Mouse (Mus musculus) erythroblast, embryonic 14.5 days (primary cell): ENCODE results near the gene Shroom3.

ENCODE experiments used
- GATA1 ChIP-seq: IDR thresholded peaks from 2 replicates; pipeline ENCODE4 v1.6.1; 2012; ENCODE audit warnings: low read length, inconsistent platforms, mixed read lengths
- TAL1 ChIP-seq: IDR thresholded peaks from 3 replicates; pipeline ENCODE4 v1.6.1; 2012; ENCODE audit warnings: low read length, inconsistent platforms, mixed read lengths

DNA sequence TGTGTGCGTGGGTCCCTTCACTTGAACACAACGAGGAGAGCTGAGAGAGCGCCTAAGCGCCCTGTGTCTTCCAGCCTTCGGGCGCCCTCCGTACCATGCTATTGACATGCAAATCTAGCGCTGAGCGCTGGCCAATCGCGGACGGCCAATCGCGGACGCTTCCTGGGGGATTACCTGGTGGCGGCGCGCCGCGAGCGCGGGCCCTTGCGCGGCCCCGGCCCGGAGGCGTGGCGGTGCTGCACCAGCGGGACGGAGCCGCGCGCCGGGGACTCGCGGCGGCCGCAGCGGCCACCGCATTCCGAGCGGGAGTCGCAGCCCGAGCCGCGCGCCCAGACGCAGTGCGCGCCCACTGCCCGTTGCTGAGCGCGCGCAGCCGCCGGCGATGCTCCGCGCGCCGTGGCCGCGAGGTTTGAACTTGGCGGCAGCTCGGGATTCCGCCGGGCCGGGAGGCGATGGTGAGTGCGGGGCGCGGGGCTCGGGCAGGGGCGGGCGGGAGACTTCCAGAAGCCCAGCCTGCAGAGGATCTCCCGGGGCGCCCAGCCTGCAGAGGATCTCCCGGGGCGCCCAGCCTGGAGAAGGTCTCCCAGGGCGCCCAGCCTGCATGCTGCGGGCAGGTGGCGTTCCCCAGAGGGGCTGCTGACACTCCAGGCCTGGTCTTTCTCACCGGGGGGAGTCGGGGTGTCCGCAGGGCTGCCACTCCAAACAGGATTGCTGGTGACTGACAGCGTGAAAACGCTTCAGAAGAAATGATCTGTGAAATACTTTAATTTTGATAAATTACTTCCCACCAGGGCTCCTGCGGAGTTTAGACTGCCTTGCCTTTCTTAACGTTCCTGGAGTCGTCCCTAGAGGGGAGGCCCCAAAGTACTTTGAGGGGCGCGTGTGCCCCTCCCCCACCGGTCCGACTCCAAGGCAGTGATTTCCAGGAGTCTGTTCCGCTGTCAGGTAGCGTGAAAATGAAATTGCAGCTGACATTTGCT lies 214.8 kb downstream of the Shroom3 start:
- no peak for TF ChIP-seq TAL1
- TF ChIP-seq GATA1: no peak
